Mouse (Mus musculus): ENCODE results near the gene 4930402H24Rik.
"Not testable (repeated sequence)": the region's sequence is repeated elsewhere in the genome, so short reads cannot be mapped to it uniquely, and the experiment has no call there.

4930402H24Rik gene

DNA sequence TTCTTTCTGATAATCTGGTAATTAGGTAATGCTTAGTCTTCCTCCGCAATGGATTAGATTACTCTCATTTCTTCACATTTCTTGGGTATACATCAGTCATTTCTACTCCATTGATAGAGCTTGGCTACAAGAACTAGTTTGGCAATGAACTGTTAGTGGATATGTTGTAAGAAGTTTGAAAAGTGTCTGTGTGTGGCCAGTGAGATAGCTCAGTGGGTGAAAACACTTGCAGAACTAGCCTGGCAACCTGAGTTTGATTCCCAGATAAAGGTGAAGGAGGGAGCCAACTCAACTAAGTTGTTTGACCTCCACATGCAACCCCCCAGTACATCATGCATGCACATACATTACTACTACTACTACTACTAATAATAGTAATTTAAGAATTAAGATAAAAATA lies 53.2 kb downstream of the 4930402H24Rik start:
- DNase-seq (ENCODE audit: low spot score in 2 of 2): no peak

DNA sequence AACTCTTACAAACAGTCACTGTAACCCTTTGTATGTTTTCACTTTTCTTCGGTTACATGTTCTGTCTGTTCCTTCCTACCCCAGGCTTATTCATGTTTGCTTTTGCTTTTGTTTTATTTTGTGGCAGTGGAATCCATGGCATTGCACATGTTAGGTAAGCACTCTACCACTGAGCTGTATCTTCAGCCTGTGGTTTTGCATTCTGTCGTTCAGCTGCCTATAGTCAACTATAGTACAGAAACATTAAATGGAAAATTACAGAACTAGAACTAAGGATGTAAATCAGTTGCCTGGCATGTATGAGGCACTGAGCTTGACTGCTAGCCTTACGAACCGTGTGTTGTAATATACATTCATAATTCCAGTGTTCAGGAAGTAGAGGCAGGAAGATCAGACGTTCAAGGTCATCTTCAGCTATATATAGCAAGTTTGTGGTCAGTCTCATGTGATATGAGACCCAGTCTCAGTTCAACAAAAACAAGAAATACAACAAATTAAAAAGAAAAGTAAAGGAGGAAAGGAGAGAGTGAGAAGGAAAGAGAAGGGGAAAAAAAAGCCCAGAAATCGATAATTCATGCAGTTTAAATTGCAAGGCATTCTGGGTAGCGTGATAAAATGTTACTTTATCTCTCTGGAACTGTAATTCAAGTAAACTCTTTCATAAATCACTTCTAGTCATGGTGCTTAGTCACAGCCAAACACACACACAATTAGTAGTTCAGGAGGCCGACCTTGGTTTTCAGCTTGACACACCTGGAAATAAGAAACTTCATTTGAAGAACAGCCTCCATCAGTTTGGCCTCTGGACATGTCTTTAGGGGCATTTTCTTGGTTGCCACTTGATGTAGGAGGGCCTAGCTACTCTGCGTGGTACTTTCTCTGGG lies 54.6 kb downstream of the 4930402H24Rik start:
- DNase-seq (ENCODE audit: low spot score in 2 of 2): no peak

DNA sequence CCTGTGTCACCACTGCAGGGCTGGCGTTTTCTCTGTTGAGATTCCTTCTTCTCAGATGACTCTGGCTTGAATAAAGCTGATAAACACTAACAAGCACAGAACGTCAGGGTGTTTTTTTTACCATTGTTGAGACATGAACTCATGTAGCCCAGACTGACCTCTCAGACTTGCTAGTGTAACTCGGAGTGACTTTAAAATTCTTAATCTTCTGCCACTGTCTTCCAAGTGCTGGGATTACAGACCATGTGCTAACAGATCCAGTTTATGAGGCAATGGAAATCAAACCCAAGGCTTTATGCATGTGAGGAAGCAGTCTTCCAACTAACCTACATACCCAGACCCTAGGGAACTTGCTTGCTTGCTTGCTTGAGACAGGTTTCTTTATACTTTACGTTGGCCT lies 56.5 kb downstream of the 4930402H24Rik start:
- no peak for DNase-seq (ENCODE audit: low spot score in 2 of 2)

DNA sequence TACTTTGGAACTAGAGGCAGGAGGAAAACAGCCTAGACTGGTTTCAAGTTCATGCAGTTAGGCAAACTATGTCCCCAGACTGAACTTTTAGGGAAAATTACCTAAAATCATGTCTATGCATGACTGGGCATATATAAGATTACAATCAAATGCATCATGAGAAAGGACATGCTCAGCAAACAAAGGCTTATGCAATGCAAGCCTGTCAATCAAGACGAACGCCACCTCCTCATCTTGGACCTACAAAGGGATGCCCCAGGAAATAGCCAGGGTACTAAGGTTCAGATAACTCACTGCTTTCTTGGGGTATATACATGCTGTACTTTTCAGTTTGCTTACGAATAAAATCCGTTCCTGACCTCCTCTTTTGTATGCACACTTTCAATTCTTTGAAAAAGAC lies 57.9 kb downstream of the 4930402H24Rik start:
- no peak for DNase-seq (ENCODE audit: low spot score in 2 of 2)

DNA sequence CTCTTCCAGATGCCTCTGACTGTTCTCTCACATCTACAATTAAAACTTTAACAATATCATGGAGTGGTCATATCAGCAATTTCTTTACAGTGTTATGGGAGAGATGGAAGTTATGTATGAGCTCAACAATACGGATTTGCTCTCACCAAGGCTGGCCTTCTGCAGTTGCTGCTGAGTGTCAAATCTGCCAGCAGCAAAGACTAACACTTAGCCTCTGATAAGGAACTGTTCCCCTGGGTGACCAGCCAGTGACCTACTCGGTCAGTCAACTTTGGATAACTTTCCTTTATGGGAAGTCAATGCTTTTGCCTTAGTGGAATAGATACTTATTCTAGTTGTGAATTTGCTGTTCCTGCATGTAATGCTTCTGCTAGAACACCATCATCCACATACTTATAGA lies 62.6 kb downstream of the 4930402H24Rik start:
- DNase-seq (ENCODE audit: low spot score in 2 of 2): no peak

DNA sequence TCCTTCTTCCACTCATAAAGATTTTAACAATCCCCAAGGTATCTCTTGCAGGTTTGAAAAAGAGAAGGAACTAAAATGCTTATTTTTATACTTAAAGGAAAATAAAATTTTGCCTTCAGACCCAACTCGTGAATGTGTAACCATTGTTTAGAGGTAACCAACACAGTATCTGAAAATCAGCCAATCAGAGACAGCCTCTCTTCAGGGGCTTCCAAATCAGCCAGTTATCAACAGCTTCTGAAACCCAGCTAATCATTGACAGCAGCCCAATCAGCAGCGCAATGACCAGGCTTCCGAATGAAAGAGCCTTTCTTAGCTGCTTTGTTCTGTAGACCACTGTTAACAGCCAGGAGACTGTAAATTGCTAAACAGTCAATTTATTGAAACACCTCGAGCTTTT lies 65.4 kb downstream of the 4930402H24Rik start:
- DNase-seq (ENCODE audit: low spot score in 2 of 2): no peak

DNA sequence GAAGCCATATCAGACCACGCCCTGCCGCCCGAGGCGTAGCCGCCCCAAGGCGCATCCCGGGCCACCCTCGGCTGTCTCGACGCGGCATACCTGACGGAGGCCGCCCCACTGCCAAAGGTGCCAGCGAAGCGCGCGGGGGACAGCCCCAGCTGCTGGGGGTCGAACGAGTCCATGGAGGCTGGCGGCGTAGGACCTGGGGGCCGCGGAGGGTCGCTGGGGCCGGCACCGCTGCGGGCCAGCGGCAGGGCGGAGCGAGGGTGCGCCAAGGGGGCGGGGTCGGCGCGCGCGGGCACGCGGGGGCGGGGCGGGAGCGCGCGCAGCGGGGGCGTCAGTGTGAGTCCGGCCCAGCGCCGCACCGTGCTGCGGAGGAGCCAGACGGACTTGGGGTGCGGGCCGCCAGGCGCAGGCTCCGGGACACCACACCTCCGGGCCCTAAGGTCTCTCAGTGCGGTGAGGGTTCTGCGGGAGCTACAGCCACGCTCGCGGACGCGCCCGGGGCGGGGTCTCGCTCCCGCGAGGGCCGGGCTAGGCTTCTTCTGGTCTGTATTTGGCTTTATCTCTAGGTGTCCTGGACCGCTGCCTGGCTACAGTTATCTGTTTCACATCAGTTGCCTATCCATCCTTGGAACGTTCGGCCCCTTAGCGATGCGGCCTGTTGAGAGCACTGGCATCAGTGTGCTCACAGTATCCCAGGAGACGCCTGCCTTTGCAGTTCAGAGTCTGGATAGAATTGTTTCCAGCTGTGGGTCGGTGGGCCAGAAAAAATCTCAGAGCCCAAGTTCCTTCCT lies 66.1 kb downstream of the 4930402H24Rik start:
- DNase-seq (ENCODE audit: low spot score in 2 of 2): peak; percentile 59

DNA sequence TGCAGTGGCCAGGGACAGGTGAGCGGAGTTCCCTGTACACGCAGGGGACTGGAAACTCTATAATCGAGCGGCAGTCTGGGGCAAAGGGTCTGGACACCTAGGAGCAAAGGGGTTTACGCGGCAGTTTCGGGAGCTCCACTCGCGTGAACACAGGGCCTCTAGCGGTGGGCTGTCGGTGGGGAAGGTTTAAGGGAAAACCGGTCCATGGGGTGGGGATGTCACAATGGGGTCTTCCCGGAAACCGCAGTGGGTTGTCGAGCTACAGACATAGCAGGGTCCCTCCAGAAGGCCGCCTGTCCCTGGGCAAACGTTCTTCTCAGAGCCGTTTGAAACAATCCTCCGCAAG lies 66.7 kb downstream of the 4930402H24Rik start:
- DNase-seq (ENCODE audit: low spot score in 2 of 2): no peak

DNA sequence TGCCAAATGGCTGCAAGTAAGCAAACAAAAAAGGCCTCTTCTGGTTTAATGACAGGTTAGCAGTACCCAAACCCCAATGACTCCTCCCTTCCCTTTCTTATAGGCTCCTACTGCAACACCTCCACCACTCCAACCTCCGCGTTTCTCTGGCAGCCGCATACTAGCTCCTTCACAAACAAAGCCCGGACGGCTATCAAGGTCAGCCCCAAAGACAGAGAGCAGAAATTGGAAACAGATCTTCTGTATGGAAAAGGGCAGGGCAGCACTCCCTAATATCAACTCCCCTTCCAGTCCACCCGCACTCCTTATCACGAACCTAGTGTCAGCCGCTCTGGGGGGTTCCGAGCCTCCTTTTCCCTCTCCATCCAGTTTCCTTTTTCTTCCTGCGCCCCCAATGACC lies 67.1 kb downstream of the 4930402H24Rik start:
- no peak for DNase-seq (ENCODE audit: low spot score in 2 of 2)

DNA sequence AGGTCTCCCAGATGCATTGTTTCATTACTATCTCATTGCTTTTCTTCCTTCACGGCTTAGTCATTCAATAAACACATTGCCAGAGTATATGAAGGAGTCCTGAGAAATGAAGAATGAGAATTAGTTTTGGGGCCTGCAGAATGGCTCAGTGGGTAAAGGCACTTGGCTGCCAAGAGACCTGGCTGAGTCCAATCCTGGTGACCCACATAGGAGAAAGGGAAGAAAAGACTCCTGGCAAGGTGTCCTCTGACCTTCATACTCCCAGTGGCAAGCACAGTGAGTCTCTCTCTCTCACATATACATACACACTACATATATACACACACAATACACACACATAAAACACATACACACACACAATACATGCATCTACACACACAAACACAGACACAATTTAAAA lies 68.1 kb downstream of the 4930402H24Rik start:
- no peak for DNase-seq (ENCODE audit: low spot score in 2 of 2)

DNA sequence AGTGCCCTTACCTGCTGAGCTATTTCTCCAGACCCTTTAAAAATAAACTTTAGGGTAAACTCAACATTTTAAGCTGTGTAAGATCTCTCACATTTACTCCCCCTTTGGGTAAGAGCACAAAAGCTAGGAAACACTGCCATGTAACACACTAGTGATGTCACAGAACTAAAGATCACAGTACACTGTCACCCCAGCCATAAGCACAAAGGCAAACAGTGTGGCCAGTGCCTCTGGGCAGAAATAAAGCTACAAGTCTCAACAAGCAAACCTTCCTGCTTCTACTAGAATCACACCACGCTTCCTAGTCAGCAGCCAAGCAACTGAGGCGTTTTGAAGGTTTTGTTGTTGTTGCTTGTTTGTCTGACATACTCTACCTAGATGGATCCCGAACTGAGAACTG lies 72.5 kb downstream of the 4930402H24Rik start:
- DNase-seq (ENCODE audit: low spot score in 2 of 2): no peak

DNA sequence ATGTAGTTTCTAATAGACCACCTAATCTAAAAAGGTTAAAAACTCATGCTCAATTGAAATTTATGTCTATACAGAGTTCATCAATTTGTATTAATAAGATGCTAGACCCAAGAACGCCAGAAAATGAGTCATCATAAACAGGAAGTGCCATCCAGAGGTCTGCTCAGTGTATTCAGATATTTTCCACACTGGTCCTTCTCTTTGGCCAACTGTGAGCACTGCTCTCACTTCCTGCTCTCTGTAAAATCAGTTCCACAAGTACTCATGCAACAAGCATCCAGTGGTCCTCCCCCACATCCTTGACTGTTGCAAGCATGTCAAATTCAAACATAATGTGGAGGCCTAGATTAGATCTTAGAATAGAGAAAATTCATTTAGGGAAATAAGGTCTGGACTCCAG lies 73.6 kb downstream of the 4930402H24Rik start:
- no peak for DNase-seq (ENCODE audit: low spot score in 2 of 2)

DNA sequence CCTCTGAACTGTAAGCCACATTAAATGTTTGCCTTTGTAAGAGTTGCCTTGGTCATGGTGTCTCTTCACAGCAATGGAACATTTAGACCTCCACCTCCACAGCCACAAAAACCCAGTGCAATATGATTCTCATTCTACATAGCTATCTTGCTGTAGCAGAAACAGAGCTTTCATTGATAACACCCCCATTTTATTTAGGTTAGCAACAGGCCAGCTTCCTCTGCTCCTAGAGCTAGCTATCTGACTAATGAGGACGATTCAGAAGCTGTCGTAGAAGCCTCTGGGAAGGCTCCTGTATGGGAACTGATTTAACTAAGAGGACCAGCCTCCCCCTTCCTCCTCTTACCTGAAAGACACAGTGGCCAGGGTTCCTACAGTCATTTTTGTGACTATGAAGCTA lies 74.2 kb downstream of the 4930402H24Rik start:
- no peak for DNase-seq (ENCODE audit: low spot score in 2 of 2)

DNA sequence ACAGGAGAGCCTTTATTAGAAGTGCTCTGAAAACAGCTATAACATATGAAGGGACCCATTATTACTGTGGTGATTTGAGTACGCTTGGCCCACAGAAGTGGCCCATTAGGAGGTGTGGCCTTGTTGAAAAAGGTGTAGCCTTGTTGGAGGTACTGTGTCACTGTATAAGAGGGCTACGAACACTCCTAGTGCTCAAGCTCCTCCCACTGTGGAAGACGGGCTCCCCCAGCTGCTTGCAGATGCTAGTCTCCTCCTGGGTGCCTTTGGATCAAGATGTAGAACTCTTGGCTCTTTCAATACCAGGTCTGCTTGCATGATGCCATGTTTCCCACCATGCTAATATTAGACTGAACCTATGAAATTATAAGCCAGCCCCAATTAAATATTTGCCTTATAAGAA lies 76.0 kb downstream of the 4930402H24Rik start:
- no peak for DNase-seq (ENCODE audit: low spot score in 2 of 2)

DNA sequence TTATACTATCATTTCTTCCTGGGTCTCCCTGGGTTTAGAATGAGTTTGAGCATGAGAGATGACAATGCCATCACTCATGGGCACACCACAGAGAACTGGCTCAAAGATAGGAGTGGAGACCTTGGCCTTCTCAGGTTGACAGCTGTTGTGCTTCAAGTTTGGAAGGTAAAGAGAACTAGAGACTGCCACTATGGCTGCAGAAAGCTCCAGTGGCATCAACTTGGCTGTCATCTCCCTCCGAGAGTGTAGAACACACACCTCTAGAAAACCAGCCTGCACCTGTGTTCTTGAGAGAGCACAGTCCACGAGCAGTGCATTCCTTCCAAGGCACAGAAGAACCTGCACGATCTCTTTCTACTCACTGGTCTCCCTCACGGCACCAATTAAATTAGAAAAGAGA lies 76.7 kb downstream of the 4930402H24Rik start:
- DNase-seq (ENCODE audit: low spot score in 2 of 2): no peak

DNA sequence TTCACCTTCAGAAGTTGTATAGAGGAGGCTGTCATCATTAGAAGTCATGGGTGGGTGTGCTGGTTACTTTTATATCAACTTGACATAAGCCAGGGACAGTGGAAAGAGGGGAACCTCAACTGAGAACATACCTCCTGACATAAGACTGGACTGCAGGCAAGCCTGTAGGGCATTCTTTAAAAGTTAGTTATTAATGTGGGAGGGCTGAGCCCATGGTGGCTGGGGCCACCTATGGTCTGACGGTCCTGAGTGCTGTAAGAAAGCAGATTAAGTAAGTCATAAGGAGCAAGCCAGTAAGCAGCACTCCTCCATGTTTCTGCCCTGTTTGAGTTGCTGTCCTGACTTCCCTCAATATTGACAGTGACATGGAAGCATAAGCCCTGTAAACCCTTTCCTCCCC lies 77.5 kb downstream of the 4930402H24Rik start:
- DNase-seq (ENCODE audit: low spot score in 2 of 2): no peak

DNA sequence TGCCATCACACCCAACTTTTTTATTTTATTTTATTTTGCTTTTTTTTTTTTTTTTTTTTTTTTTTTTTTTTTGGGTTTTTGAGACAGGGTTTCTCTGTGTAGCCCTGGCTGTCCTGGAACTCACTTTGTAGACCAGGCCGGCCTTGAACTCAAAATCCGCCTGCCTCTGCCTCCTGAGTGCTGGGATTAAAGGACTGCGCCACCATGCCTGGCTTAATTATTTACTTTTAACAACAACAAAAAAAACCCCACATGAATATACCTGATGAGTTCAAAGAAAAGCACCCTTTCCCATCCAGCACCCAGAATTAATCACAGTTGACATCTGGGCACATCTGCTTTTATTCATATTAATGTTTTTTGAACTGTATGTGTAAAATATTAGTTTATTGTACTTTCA lies 78.1 kb downstream of the 4930402H24Rik start:
- DNase-seq (ENCODE audit: low spot score in 2 of 2): not testable (repeated sequence)

DNA sequence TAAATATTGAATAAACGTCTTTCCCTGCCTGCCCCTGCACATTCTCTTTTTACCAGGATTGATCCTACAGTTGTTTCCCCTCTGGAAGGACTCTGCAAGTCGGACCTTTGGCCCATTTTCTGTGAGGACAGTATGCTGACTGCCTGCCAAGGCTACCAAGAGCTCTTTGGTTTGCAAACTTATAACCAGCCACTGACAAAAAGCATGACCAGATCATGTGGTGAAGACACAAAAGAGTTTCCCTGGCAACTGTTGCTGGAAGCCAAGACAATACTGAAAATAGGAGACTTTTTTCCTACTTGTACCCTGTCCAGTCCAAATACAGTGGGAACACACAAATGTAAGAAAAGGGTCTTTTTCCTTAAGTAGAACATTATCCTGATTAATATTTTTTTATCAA lies 78.8 kb downstream of the 4930402H24Rik start:
- DNase-seq (ENCODE audit: low spot score in 2 of 2): no peak

DNA sequence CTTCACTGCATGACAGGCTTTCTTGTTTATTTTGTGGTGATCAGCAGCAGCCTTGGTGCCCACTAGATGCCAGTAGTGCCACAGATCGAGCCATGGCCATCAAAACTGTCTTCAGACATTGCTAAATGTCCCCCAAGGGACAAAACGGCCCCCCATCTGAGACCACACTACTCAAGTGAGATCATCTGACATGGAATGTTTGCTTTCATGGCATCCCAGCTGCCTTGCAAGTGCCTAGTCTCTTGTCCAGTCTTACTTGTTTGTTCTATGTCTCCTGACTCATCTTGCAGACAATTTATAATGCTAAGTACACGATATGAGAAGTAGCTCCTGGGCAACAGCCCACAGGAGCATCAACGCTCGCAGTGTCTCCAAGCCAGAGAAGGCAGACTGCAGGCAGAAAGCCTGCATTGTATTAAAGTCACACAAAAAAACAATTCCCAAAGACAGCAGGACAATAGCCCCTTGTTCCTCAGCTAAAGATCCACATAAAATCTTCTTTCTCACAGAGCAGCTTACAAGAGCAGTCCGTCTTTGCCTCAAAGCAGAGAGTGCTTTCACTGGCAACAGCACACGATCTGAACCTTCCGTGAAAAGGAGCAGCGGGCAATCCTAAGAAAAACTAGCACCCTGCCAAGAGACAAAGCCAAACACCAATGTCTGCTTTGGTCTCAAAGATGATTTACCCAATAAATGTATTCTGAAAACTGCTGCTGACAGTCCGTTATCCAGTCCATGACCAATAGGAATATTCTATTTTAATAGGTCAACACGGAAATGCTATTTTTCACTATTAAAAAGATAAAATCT lies 87.2 kb downstream of the 4930402H24Rik start:
- DNase-seq (ENCODE audit: low spot score in 2 of 2): no peak

DNA sequence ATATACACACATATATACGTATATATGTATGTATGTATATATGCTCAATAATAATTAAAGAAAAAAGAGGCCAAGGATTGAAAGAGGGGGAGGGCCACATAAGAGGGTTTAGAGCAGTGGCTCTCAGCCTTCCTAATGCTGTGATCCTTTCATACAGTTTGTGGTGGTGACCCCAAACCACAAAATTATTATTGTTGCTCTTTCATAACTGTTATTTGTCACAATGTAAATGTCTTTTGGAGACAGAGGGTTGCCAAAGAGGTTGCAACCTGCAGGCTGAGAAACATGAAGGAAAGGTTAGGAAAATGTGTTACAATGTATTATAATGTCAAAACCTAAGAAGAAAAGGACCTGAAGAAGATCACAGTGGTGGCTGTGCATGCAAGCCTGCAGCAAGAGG lies 88.3 kb downstream of the 4930402H24Rik start:
- DNase-seq (ENCODE audit: low spot score in 2 of 2): no peak

DNA sequence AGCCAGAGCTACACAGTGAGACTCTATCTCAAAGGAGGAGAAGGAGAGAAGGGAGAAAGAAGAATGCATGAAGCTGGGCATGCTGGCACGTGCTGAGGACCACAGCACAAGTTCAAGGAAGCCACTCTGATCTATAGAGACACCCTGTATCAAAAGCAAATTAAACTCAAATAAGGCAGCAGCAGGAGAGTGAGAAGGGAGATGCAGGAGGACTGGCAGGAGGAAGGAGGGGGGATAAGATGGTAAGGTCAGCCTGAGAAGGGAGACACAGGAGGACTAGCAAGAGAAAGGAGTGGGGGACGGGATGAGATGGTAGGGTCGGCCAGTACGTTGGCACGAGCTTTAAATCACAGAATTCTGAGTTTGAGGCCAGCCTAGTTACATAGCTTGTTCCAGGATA lies 90.0 kb downstream of the 4930402H24Rik start:
- no peak for DNase-seq (ENCODE audit: low spot score in 2 of 2)

DNA sequence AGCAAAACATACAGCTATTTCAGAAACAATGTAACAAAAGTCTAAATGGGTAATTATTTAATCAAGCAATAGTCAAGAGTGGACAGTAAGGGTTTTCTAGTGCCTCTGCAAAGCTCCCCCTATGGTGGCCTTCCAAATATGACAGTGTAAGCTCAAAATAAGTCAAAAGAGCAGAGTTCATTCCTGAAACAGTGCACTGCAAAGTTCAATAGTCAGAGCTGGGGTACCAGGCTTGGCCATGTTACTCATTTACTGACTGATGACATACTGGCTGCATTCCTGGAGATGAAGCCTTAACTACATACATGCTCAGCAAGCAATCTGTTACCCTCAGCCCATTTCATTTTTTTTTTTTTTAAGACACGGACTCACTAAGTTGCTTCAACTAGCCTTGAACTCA lies 91.7 kb downstream of the 4930402H24Rik start:
- no peak for DNase-seq (ENCODE audit: low spot score in 2 of 2)
